Mouse (Mus musculus): ENCODE measurements around the gene Gm14412.
"Not testable (repeated sequence)": the region's sequence is repeated elsewhere in the genome, so short reads cannot be mapped to it uniquely, and the experiment has no call there.

DNA sequence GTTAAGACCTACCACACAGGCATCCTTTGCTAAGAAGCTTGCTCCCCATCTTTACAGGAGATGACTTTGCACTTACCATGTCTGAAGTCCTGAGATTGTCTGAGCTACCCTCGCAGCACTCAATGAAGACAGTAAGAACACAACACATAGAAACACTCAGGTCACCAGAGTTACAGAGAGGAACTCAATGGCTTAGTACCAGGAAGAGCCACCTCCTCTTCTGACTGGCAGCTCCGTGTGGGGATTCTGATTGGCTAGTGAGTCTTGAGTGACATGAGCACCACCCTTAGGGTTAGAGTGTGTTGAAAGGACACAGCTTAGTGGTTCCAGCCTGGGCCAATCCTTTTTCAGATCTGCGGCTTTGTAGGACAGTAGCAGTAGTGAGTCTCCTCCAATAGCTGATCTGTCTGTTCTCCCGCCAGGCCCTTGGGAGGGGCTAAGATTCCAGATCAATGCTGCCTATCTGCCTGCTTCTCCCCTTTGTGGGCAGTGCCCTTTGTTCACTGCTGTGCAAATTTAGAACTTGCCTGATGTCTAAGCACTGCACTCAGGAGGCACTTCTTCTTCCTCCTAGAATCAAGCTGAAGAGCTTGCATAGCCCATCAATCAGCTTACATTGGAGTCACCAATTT, 5.7 kb upstream of the Gm14412 start:
- TF ChIP-seq POLR2A (IDR thresholded peaks at IDR 0.05; ENCODE audit: control insufficient read depth, extremely low read depth, insufficient read depth, low read length, poor library complexity); CTCF (IDR thresholded peaks at IDR 0.05; ENCODE audit: borderline replicate concordance, control insufficient read depth, extremely low read depth, insufficient read depth, low read length, poor library complexity): not testable (repeated sequence)
